Mouse (Mus musculus) heart, embryonic 15.5 days (tissue): Measurements from ENCODE around the gene Alpl. TPM values are rescaled to one million over a fixed set of nuclear protein-coding genes. Genes with fewer than 3 reads are reported as not detected.

Experiments used
- ATAC-seq: fragments of 200-750 bp; cut with Nextera tagmentation; replicated peaks from 2 replicates; pipeline ENCODE4 v1.8.0; 2017; ENCODE audit warnings: low read depth, moderate TSS enrichment; ENCODE audit not compliant: insufficient number of reproducible peaks, insufficient read depth, low FRiP score
- H3K27ac ChIP-seq: fragments of 300-500 bp; sonication (generic); 2 replicates; pipeline ENCODE4 v1.5.1; 2015; ENCODE audit warnings: mild to moderate bottlenecking, inconsistent platforms
- H3K27me3 ChIP-seq: fragments of 300-500 bp; sonication (generic); 2 replicates; pipeline ENCODE4 v1.6.1; 2015; ENCODE audit warnings: inconsistent platforms
- H3K36me3 ChIP-seq: fragments of 300-500 bp; sonication (generic); 2 replicates; pipeline ENCODE4 v1.6.1; 2015; ENCODE audit warnings: mild to moderate bottlenecking, inconsistent platforms
- H3K4me1 ChIP-seq: fragments of 300-500 bp; sonication (generic); replicated peaks from 2 replicates; pipeline ENCODE4 v1.6.1; 2015; ENCODE audit warnings: inconsistent platforms
- H3K4me2 ChIP-seq: fragments of 300-500 bp; sonication (generic); 2 replicates; pipeline ENCODE4 v1.6.1; 2015; ENCODE audit warnings: inconsistent platforms, mild to moderate bottlenecking, moderate library complexity
- H3K4me3 ChIP-seq: fragments of 300-500 bp; sonication (generic); 2 replicates; pipeline ENCODE4 v1.5.1; 2015; ENCODE audit warnings: mild to moderate bottlenecking, inconsistent platforms
- H3K9ac ChIP-seq: fragments of 300-500 bp; sonication (generic); 2 replicates; pipeline ENCODE4 v1.6.1; 2015; ENCODE audit warnings: mild to moderate bottlenecking, inconsistent platforms
- H3K9me3 ChIP-seq: fragments of 300-500 bp; sonication (generic); replicated peaks from 2 replicates; pipeline ENCODE4 v1.6.1; 2016; ENCODE audit warnings: inconsistent platforms
- WGBS: fragments of 180-500 bp; shearing (Covaris S2); methylation state at CpG from one replicate; pipeline ENCODE4 v1.1.7; 2015; ENCODE audit warnings: mixed read lengths; 5-methylcytosine and 5-hydroxymethylcytosine counted together
- polyA plus RNA-seq: library from polyadenylated mRNA; unstranded; fragments of >200 nt; fragmentation: Nextera tagmentation; extraction: Ambion mirVana; gene quantifications from 2 replicates; pipeline ENCODE4 v1.2.1, GENCODE M21; 2015

Alpl gene
- polyA plus RNA-seq, 1 experiment from 2014 or later, result 3.0 TPM

- Histone ChIP-seq H3K27me3 (peaks cover 96% of the 10 kb centered on the region), H3K4me1 (peaks cover 33% of the 10 kb centered on the region), H3K9me3 (no peaks in the 10 kb centered on the region), H3K27ac (no peak overlapping the region), H3K4me2 (no peak overlapping the region), H3K36me3 (no peaks in the 10 kb centered on the region), H3K4me3 (no peak overlapping the region), H3K9ac (no peak overlapping the region)
- ATAC-seq, result no peak
- 73% methylated on average over 13 of the region's 13 CpGs for WGBS
These were observed 70.5 kb downstream of the Alpl start for GRCm38 (mm10) chr4:137725541-137726145.

- Histone ChIP-seq H3K4me2 (peak overlapping the region; percentile 53), H3K27ac (0 out of 2 replicates have a peak overlapping the region, but pooled peaks have one; percentile 17), H3K4me3 (peak overlapping the region; percentile 31), H3K9ac (peak overlapping the region; percentile 3; the same call in 1 of the 2 replicates), H3K36me3 (no peaks in the 10 kb centered on the region), H3K9me3 (no peaks in the 10 kb centered on the region), H3K4me1 (peaks cover 33% of the 10 kb centered on the region), H3K27me3 (peaks cover 98% of the 10 kb centered on the region)
- WGBS, result 39% methylated on average over 8 of the region's 8 CpGs
- no peak; the same call in 1 of the 2 replicates for ATAC-seq
These were observed 71.4 kb downstream of the Alpl start for GRCm38 (mm10) chr4:137724766-137725165.

- H3K27ac ChIP-seq, result 0 out of 2 replicates have a peak overlapping the region, but pooled peaks have one; percentile 17
These were observed 72.0 kb downstream of the Alpl start for GRCm38 (mm10) chr4:137724212-137724611.

GRCm38 (mm10) chr4:137723527-137723926 is 72.7 kb downstream of the Alpl start:
- 0 out of 2 replicates have a peak overlapping the region, but pooled peaks have one; percentile 3 for H3K9ac ChIP-seq
- peak overlapping the region; percentile 31 for H3K4me3 ChIP-seq
- no peak overlapping the region for H3K27ac ChIP-seq
- 29% methylated on average over 25 of the region's 25 CpGs for WGBS
- no peaks in the 10 kb centered on the region for H3K36me3 ChIP-seq
- peak overlapping the region; percentile 53 for H3K4me2 ChIP-seq
- H3K4me1 ChIP-seq, result peaks cover 38% of the 10 kb centered on the region
- peaks cover 98% of the 10 kb centered on the region for H3K27me3 ChIP-seq
- ATAC-seq, result no peak
- no peaks in the 10 kb centered on the region for H3K9me3 ChIP-seq

More at GRCm38 (mm10) chr4:137724212-137724611, 72.0 kb downstream of the Alpl start:
- H3K9me3 ChIP-seq, result no peaks in the 10 kb centered on the region
- peak overlapping the region; percentile 53 for H3K4me2 ChIP-seq
- no peaks in the 10 kb centered on the region for H3K36me3 ChIP-seq
- peak; percentile 24; the same call in 1 of the 2 replicates for ATAC-seq
- WGBS, result 34% methylated on average over 11 of the region's 11 CpGs
- H3K27me3 ChIP-seq, result peaks cover 98% of the 10 kb centered on the region
- H3K4me1 ChIP-seq, result peaks cover 39% of the 10 kb centered on the region
- peak overlapping the region; percentile 3; the same call in 1 of the 2 replicates for H3K9ac ChIP-seq
- peak overlapping the region; percentile 31 for H3K4me3 ChIP-seq

GRCm38 (mm10) chr4:137722692-137723427 is 73.3 kb downstream of the Alpl start:
- no peak overlapping the region for H3K9ac ChIP-seq
- no peak for ATAC-seq
- WGBS, result 16% methylated on average over 12 of the region's 12 CpGs
- H3K4me2 ChIP-seq, result peak overlapping the region; percentile 53
- peaks cover 98% of the 10 kb centered on the region for H3K27me3 ChIP-seq
- peaks cover 36% of the 10 kb centered on the region for H3K4me1 ChIP-seq
- H3K4me3 ChIP-seq, result 0 out of 2 replicates have a peak overlapping the region, but pooled peaks have one; percentile 31
- H3K9me3 ChIP-seq, result no peaks in the 10 kb centered on the region
- no peaks in the 10 kb centered on the region for H3K36me3 ChIP-seq
- H3K27ac ChIP-seq, result no peak overlapping the region

GRCm38 (mm10) chr4:137722230-137722629 is 74.0 kb downstream of the Alpl start:
- peaks cover 96% of the 10 kb centered on the region for H3K27me3 ChIP-seq
- 78% methylated on average over 3 of the region's 3 CpGs for WGBS

DNA sequence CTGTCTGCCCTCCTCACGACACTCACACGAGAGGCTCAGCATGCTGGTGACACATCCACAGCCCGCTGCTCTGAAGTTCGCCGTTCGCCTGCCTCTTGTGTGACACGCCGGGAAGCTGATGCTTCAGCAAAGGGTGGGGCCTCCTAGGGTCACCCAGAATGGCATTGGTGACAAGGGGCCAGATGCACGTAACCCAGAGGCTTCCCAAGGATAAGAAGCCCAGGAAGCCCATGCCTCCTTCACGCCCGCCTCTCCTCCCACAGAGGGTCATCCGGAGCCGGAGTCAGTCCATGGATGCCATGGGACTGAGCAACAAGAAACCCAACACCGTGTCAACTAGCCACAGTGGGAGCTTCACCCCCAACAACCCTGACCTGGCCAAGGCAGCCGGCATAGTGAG is 74.6 kb downstream of the Alpl start:
- no peak overlapping the region for H3K9ac ChIP-seq
- WGBS, result 83% methylated on average over 15 of the region's 15 CpGs
- no peak overlapping the region for H3K4me2 ChIP-seq
- H3K4me3 ChIP-seq, result no peak overlapping the region
- no peaks in the 10 kb centered on the region for H3K36me3 ChIP-seq
- ATAC-seq, result no peak
- peaks cover 95% of the 10 kb centered on the region for H3K27me3 ChIP-seq
- H3K27ac ChIP-seq, result no peak overlapping the region
- peaks cover 32% of the 10 kb centered on the region for H3K4me1 ChIP-seq
- H3K9me3 ChIP-seq, result no peaks in the 10 kb centered on the region

More at GRCm38 (mm10) chr4:137722230-137722629, 74.0 kb downstream of the Alpl start:
- Histone ChIP-seq H3K9me3 (no peaks in the 10 kb centered on the region), H3K36me3 (no peaks in the 10 kb centered on the region), H3K4me3 (no peak overlapping the region), H3K4me2 (no peak overlapping the region), H3K4me1 (peaks cover 32% of the 10 kb centered on the region), H3K9ac (no peak overlapping the region), H3K27ac (no peak overlapping the region)
- ATAC-seq, result no peak

- WGBS, result 22% methylated on average over 15 of the region's 15 CpGs
- H3K9ac ChIP-seq, result peak overlapping the region; percentile 23; the same call in 1 of the 2 replicates
- H3K4me1 ChIP-seq, result peaks cover 27% of the 10 kb centered on the region
- ATAC-seq, result no peak
- no peaks in the 10 kb centered on the region for H3K9me3 ChIP-seq
- peaks cover 91% of the 10 kb centered on the region for H3K27me3 ChIP-seq
- H3K27ac ChIP-seq, result no peak overlapping the region
- 0 out of 2 replicates have a peak overlapping the region, but pooled peaks have one; percentile 11 for H3K4me2 ChIP-seq
- no peak overlapping the region for H3K4me3 ChIP-seq
- H3K36me3 ChIP-seq, result no peaks in the 10 kb centered on the region
These were observed 76.7 kb downstream of the Alpl start for GRCm38 (mm10) chr4:137719378-137720077.

DNA sequence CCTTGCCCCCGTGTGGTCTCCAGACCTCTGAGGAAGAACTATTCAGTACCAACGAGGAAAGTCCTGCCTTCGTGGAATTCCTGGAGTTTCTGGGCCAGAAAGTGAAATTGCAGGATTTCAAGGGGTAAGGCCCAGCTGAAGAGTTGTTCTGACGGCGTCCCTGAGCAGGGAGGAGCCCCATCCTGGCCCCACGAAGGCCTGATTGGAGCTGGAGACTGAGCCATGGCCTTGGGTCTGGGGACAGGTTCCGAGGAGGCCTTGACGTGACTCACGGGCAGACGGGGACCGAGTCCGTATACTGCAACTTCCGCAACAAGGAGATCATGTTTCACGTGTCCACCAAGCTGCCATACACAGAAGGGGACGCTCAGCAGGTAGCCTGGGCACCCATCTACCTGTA is 78.5 kb downstream of the Alpl start:
- H3K9ac ChIP-seq, result no peak overlapping the region
- no peak for ATAC-seq
- no peak overlapping the region for H3K27ac ChIP-seq
- H3K36me3 ChIP-seq, result no peaks in the 10 kb centered on the region
- peaks cover 12% of the 10 kb centered on the region for H3K4me1 ChIP-seq
- H3K4me3 ChIP-seq, result no peak overlapping the region
- 70% methylated on average over 15 of the region's 15 CpGs for WGBS
- no peak overlapping the region for H3K4me2 ChIP-seq
- no peaks in the 10 kb centered on the region for H3K9me3 ChIP-seq
- peaks cover 84% of the 10 kb centered on the region for H3K27me3 ChIP-seq

- Histone ChIP-seq H3K27me3 (peaks cover 82% of the 10 kb centered on the region), H3K9me3 (no peaks in the 10 kb centered on the region), H3K27ac (no peak overlapping the region), H3K4me1 (peaks cover 12% of the 10 kb centered on the region), H3K4me3 (no peak overlapping the region), H3K9ac (no peak overlapping the region), H3K4me2 (no peak overlapping the region), H3K36me3 (no peaks in the 10 kb centered on the region)
- no peak for ATAC-seq
- WGBS, result 66% methylated on average over 7 of the region's 7 CpGs
These were observed 79.2 kb downstream of the Alpl start for GRCm38 (mm10) chr4:137717005-137717404.

GRCm38 (mm10) chr4:137714020-137714624 is 82.1 kb downstream of the Alpl start:
- Histone ChIP-seq H3K9ac (no peak overlapping the region), H3K4me3 (no peak overlapping the region), H3K4me1 (peaks cover 5% of the 10 kb centered on the region), H3K4me2 (no peak overlapping the region), H3K36me3 (no peaks in the 10 kb centered on the region), H3K9me3 (no peaks in the 10 kb centered on the region), H3K27me3 (peaks cover 77% of the 10 kb centered on the region), H3K27ac (no peak overlapping the region)
- no peak for ATAC-seq
- 36% methylated on average over 8 of the region's 8 CpGs for WGBS
